Mouse (Mus musculus) heart, postnatal 0 days (tissue): ENCODE measurements around the gene Tmem235. TPM values are rescaled to one million over a fixed set of nuclear protein-coding genes. Genes with fewer than 3 reads are reported as not detected.

Experiments used
- ATAC-seq: fragments of 200-750 bp; cut with Nextera tagmentation; 2 replicates; pipeline ENCODE4 v1.8.0; 2017; ENCODE audit warnings: low read depth, moderate number of reproducible peaks, moderate library complexity; ENCODE audit not compliant: insufficient read depth
- DNase-seq: peaks from one replicate; pipeline ENCODE4 v3.0.0-alpha.2; 2016; ENCODE audit warnings: low spot score
- H3K27ac ChIP-seq: fragments of 300-500 bp; sonication (generic); 2 replicates; pipeline ENCODE4 v1.5.1; 2014; ENCODE audit warnings: low read depth, mild to moderate bottlenecking
- H3K27me3 ChIP-seq: fragments of 300-500 bp; sonication (generic); 2 replicates; pipeline ENCODE4 v1.6.1; 2014; ENCODE audit warnings: low read length, mixed read lengths; ENCODE audit not compliant: control insufficient read depth, insufficient read depth
- H3K36me3 ChIP-seq: fragments of 300-500 bp; sonication (generic); replicated peaks from 2 replicates; pipeline ENCODE4 v1.6.1; 2014; ENCODE audit warnings: low read length, mixed read lengths; ENCODE audit not compliant: control insufficient read depth, insufficient read depth
- H3K4me1 ChIP-seq: fragments of 300-500 bp; sonication (generic); 2 replicates; pipeline ENCODE4 v1.6.1; 2014; ENCODE audit warnings: antibody characterized with exemption; ENCODE audit not compliant: control insufficient read depth, insufficient read depth
- H3K4me2 ChIP-seq: fragments of 300-500 bp; sonication (generic); 2 replicates; pipeline ENCODE4 v1.6.1; 2014; ENCODE audit warnings: low read depth, mild to moderate bottlenecking, low read length, moderate library complexity
- H3K4me3 ChIP-seq: fragments of 300-500 bp; sonication (generic); 2 replicates; pipeline ENCODE4 v1.5.1; 2014; ENCODE audit warnings: low read depth, low read length
- H3K9ac ChIP-seq: fragments of 300-500 bp; sonication (generic); replicated peaks from 2 replicates; pipeline ENCODE4 v1.6.1; 2014; ENCODE audit warnings: low read depth, low read length, mixed read lengths
- H3K9me3 ChIP-seq: fragments of 300-500 bp; sonication (generic); replicated peaks from 2 replicates; pipeline ENCODE4 v1.6.1; 2016; ENCODE audit warnings: low read length; ENCODE audit not compliant: control insufficient read depth
- CTCF ChIP-seq: IDR thresholded peaks from 2 replicates; pipeline ENCODE4 v1.5.1; 2016; ENCODE audit warnings: antibody characterized with exemption, control low read depth, low read depth
- EP300 ChIP-seq: IDR thresholded peaks from 2 replicates; pipeline ENCODE4 v1.6.1; 2016; ENCODE audit warnings: antibody characterized with exemption, low read depth
- WGBS: fragments of 180-500 bp; shearing (Covaris S2); extraction: QIAGEN DNeasy Blood & Tissue Kit; methylation state at CpG from one replicate; pipeline ENCODE4 v1.1.7; 2014; 5-methylcytosine and 5-hydroxymethylcytosine counted together
- polyA plus RNA-seq: library from polyadenylated mRNA; unstranded; fragments of >200 nt; fragmentation: Nextera tagmentation; extraction: Ambion mirVana; gene quantifications from 2 replicates; pipeline ENCODE4 v1.2.1, GENCODE M21; 2015
- total RNA-seq: library from RNA; depleted of rRNA; stranded (reverse); fragments of >200 nt; gene quantifications from 2 replicates; pipeline ENCODE4 v1.2.3, GENCODE M21; 2014; ENCODE audit warnings: low replicate concordance

Tmem235 gene
- total and polyA plus RNA-seq, 2 experiments from 2014 or later: not detected

- H3K27ac ChIP-seq: no peak overlapping the region
- no peak for ATAC-seq
- TF ChIP-seq EP300: no peak
- TF ChIP-seq CTCF: no peak
Observed at GRCm38 (mm10) chr11:117834086-117834485, 26.5 kb upstream of the Tmem235 start.

GRCm38 (mm10) chr11:117836306-117836705 is 24.2 kb upstream of the Tmem235 start:
- Histone ChIP-seq H3K4me3 (no peak overlapping the region), H3K36me3 (no peaks in the 10 kb centered on the region), H3K27me3 (no peaks in the 10 kb centered on the region), H3K9me3 (no peaks in the 10 kb centered on the region), H3K4me2 (peak overlapping the region; percentile 36; the same call in 1 of the 2 replicates), H3K9ac (no peak overlapping the region), H3K27ac (no peak overlapping the region), H3K4me1 (peaks cover 17% of the 10 kb centered on the region)
- WGBS: 20% methylated on average over 13 of the region's 13 CpGs
- DNase-seq (no peak), ATAC-seq (peak; percentile 25; the same call in 1 of the 2 replicates)
- TF ChIP-seq CTCF: no peak
- no peak for TF ChIP-seq EP300

More at GRCm38 (mm10) chr11:117834086-117834485, 26.5 kb upstream of the Tmem235 start:
- WGBS: 90% methylated on average over 8 of the region's 8 CpGs
- H3K36me3 ChIP-seq: no peaks in the 10 kb centered on the region
- no peak overlapping the region for H3K9ac ChIP-seq
- H3K4me2 ChIP-seq: no peak overlapping the region
- no peaks in the 10 kb centered on the region for H3K27me3 ChIP-seq
- H3K4me1 ChIP-seq: peaks cover 36% of the 10 kb centered on the region
- no peaks in the 10 kb centered on the region for H3K9me3 ChIP-seq
- DNase-seq: no peak
- H3K4me3 ChIP-seq: no peak overlapping the region

GRCm38 (mm10) chr11:117838572-117838971 is 22.0 kb upstream of the Tmem235 start:
- Histone ChIP-seq H3K9ac (no peak overlapping the region), H3K27me3 (no peaks in the 10 kb centered on the region), H3K4me3 (no peak overlapping the region), H3K4me2 (no peak overlapping the region), H3K36me3 (no peaks in the 10 kb centered on the region), H3K27ac (peak overlapping the region; percentile 66), H3K4me1 (peaks cover 12% of the 10 kb centered on the region), H3K9me3 (no peaks in the 10 kb centered on the region)
- DNase-seq (peak; percentile 73), ATAC-seq (peak; percentile 87)
- WGBS: 38% methylated on average over 2 of the region's 2 CpGs
- no peak for TF ChIP-seq EP300
- TF ChIP-seq CTCF: no peak

- TF ChIP-seq EP300 (no peak), CTCF (no peak)
- H3K4me2 ChIP-seq: no peak overlapping the region
- DNase-seq (no peak), ATAC-seq (no peak)
- peaks cover 12% of the 10 kb centered on the region for H3K4me1 ChIP-seq
- no peaks in the 10 kb centered on the region for H3K36me3 ChIP-seq
- H3K9me3 ChIP-seq: no peaks in the 10 kb centered on the region
- WGBS: 76% methylated on average over 1 of the region's 1 CpGs
- peak overlapping the region; percentile 66 for H3K27ac ChIP-seq
- no peak overlapping the region for H3K4me3 ChIP-seq
- H3K9ac ChIP-seq: no peak overlapping the region
- H3K27me3 ChIP-seq: no peaks in the 10 kb centered on the region
Observed at GRCm38 (mm10) chr11:117839021-117839420, 21.5 kb upstream of the Tmem235 start.

GRCm38 (mm10) chr11:117840910-117841309 is 19.6 kb upstream of the Tmem235 start:
- no peaks in the 10 kb centered on the region for H3K9me3 ChIP-seq
- DNase-seq: no peak
- no peak overlapping the region for H3K4me3 ChIP-seq
- H3K9ac ChIP-seq: no peak overlapping the region
- H3K27ac ChIP-seq: peak overlapping the region; percentile 27
- no peaks in the 10 kb centered on the region for H3K27me3 ChIP-seq
- H3K4me2 ChIP-seq: no peak overlapping the region
- no peak for ATAC-seq
- no peak for TF ChIP-seq EP300
- no peak for TF ChIP-seq CTCF
- H3K36me3 ChIP-seq: no peaks in the 10 kb centered on the region
- peaks cover 12% of the 10 kb centered on the region for H3K4me1 ChIP-seq
- 22% methylated on average over 1 of the region's 1 CpGs for WGBS

GRCm38 (mm10) chr11:117843434-117843833 is 17.1 kb upstream of the Tmem235 start:
- H3K4me1 ChIP-seq: peaks cover 12% of the 10 kb centered on the region
- WGBS: 70% methylated on average over 2 of the region's 2 CpGs
- DNase-seq (no peak), ATAC-seq (no peak)
- no peaks in the 10 kb centered on the region for H3K9me3 ChIP-seq
- no peak overlapping the region for H3K4me2 ChIP-seq
- H3K27ac ChIP-seq: no peak overlapping the region
- TF ChIP-seq EP300 (no peak), CTCF (no peak)
- no peaks in the 10 kb centered on the region for H3K36me3 ChIP-seq
- H3K9ac ChIP-seq: no peak overlapping the region
- H3K4me3 ChIP-seq: no peak overlapping the region
- no peaks in the 10 kb centered on the region for H3K27me3 ChIP-seq
